Mouse (Mus musculus) frontal cortex, postnatal 36 days (tissue): ENCODE measurements around the gene Rab3gap2.

Experiments
- DNase-seq, 2 experiments: peaks; one replicate each; pipeline ENCODE4 v3.0.0; 2022; ENCODE audit warnings: low spot score in 2 of 2

Rab3gap2 gene

DNA sequence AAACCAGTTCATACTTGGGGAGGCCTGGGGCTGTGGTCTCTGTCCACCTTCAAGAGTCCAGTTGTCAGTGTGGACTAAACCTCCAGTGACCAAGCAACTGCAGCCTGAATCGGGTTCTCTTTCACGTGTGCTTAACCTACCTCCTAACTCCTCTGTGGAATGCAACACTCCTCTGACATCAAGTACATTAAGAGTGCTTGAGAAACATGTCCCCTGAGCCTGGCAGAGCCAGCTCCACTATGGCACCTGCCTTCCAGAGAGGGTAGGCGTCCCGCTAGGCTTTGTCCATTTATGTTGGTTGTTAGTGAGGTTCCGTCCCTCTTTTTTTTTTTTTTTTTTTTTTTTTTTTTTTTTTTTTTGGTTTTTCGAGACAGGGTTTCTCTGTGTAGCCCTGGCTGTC is 23.0 kb downstream of the Rab3gap2 start:
- DNase-seq, result no peak

DNA sequence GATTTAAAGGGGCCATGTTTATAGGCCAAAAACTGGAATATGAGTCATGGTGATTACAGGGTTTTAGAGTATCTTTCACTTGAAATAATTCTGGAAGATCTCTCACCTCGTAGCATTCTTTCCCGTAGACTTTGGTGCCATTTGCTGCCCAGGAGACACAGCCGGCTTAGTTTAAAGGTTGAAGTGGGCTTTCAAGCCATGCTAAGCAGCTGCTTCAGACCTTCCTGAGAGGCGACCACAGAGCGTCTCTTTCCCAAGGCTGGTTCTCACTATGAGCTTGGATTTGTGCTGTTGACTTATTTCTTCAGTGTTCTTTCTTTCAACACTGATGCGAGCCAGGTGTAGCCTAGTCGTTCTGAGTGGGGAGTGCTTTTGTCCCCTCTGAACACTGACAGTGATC is 23.8 kb downstream of the Rab3gap2 start:
- no peak for DNase-seq

DNA sequence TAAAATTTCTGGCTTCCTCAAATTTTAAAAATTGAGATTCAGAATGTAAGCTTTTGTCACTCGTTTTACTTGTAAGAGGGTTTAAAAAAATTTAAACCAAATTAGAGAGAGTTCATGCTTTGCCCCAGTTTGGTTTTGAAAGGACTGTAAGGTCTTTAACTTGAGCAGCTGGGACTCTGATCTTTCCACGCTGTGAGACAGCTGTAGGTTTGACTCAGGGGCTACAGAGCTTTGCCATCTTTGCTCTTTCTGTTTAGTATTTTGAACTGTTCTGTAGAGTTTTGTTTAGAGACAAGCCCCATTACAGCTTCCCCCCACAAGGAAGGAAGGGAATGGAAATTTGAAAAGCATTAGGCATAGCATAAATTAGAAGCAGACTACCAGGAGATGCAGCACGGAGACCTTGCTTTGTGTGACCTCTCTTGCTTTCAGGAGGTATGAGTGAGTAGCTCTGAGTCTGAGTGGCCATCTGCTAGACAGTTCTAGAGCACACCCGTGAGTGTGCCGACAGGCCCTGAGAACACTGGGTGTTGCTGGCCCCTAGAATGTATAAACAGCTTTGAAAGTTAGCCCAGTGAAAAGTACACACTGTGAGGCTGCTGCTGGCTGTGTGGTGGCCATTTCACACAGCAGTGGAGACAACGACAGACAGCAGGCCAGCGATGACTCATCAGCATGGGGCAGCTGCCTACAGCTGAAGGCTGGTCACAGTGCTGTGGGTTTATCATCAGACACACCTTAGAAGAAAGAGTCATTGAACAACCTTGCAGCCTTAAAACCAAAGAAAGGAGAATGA is 25.7 kb downstream of the Rab3gap2 start:
- peak; percentile 29 to 31 for DNase-seq

- DNase-seq, result no peak
Observed at GRCm38 (mm10) chr1:185235837-185236236, 31.9 kb downstream of the Rab3gap2 start.

DNA sequence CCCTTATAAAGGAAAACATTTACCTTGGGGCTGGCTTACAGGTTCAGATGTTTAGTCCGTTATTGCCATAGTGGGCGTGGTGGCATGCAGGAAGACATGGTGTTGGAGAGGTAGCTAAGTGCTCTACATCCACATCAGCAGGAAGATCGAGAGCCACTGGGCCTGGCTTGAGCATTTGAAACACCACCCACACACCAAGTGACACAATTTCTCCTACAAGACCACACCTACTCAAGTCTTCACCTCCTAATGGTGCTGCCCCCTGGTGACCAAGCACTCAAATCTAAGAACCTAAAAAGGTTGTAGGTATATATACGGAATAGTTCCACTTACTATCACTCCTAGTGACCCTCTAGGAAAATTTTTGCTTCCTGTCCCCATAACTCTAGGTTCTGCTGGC is 32.6 kb downstream of the Rab3gap2 start:
- DNase-seq, result no peak

DNA sequence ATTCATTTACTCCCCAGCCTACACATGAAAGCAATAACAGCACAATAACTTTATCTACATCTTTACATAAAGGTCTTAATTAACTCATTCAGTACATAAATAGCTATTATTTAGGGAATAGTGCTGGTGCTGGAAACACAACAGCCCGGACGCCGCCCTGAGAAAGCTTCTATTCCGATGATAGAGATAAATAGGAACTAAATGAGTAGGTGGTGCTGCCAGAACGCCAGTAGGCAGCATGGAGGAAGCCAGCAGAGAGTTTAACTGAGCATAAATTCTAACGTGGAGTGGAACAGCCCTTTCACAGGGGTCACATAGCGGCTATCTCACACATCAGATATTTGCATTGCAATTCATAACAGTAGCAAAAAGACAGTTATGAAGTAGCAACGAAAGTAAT is 39.1 kb downstream of the Rab3gap2 start:
- no peak for DNase-seq

GRCm38 (mm10) chr1:185245456-185245855 is 41.5 kb downstream of the Rab3gap2 start:
- no peak for DNase-seq

GRCm38 (mm10) chr1:185247429-185248085 is 43.6 kb downstream of the Rab3gap2 start:
- no peak for DNase-seq

DNA sequence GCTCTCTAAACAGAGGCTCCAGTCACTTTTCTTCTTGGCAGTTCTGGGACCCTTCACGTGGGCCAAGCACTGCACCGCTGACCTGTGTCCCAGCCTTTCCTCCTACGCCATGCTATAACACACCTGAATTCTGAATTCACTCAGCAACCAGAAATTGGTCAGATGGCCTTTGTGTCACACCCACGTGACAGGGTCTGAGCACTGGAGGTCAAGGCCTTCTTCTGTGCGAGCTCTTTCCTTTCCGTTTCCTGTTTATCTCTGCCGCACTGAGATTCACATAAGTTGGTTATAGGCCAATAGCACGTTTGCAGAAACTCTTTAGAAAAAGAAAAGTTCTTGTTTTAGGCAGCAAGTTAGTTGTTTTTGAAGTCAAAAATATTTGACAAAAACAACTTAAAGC is 44.8 kb downstream of the Rab3gap2 start:
- DNase-seq, result no peak

DNA sequence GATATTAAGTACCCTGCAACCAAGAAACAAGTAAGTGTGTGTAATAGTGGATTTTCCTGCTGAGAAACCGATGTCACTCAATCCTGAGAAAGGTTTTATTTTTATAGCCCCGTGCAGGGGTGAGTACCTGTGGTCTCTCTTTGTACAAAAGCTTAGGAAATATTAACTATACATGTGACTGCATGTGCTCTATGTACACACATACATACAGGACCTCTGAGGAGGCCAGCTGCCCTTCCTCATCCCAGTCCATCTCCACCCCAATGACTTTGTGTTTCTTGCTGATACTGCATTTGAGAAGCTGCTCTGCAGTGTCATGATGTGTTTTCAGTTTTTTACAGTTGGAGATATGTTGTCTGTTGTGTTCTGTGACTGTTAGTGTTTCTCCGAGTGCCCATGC is 48.4 kb downstream of the Rab3gap2 start:
- no peak for DNase-seq

- peak; percentile 55 to 70 for DNase-seq
Observed at GRCm38 (mm10) chr1:185253140-185253892, 49.4 kb downstream of the Rab3gap2 start.

- no peak for DNase-seq
Observed at GRCm38 (mm10) chr1:185255336-185255735, 51.4 kb downstream of the Rab3gap2 start.

GRCm38 (mm10) chr1:185256753-185257152 is 52.8 kb downstream of the Rab3gap2 start:
- DNase-seq, result no peak

DNA sequence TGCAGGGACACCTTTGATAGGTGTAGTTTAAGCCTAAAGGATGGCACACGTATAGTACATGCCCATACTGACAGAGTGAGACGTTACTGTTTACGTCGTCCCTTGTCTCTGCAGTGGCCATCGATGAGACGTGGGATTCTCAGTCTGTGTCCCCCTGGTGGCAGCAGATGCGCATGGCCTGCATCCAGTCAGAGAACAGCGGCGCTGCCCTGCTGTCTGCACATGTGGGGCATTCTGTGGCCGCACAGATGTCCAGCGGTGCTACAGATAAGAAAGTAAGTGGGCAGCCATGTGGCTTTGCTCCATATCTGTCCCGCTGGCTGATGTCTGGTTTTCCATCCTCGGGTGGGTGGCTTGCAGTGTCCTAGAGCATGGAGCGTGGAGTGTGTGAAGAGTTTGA is 58.6 kb downstream of the Rab3gap2 start:
- no peak for DNase-seq

DNA sequence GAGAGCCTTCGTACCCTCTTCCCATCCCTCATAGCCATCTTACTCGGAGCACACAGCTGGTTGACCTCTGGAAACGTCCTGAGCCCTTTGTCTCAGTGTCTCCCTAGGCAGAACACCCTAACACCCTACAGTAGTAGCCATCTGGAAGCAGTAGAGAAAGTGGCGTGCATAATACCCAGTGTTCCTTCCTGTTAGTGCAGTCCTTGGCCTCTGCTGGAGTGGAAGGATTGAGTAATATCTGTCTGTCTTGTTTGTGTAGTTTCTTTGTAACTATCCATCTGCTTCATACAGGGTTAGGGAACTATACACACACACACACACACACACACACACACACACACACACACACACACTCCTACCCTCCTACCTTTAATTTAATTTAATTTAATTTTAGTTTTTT is 64.8 kb downstream of the Rab3gap2 start:
- no peak for DNase-seq

DNA sequence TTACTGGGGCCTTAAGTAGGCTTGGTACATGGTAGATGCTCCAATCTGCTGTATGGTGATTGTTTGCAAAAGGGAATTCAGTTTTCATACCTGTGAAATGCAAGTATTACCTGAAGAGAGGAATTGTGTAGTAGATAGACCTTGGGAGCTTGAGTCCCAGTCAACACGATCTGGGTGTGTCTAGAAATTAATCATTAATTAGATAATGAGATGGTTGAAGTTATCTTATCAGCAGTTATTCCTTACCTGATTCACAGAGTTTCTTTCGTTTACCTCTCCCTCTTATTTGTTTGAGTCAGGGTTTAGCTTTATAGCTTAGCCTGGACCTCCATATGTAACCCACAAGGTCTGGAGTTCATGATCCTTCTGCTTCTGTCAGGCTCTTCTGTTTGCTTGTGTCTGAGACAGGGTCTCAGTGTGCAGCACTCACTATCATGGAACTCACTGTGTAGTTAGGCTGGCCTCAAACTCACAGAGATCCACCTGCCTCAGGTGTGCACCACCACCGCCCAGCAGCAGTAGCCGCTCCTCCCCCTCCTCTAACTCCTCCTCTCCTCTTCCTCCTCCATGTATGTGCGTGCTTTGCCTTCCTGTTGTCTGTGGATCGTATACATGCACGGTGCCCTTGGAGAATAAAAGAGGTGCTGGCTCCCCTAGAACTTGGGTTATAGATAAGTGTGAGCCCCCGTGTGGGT is 66.6 kb downstream of the Rab3gap2 start:
- DNase-seq, result no peak

DNA sequence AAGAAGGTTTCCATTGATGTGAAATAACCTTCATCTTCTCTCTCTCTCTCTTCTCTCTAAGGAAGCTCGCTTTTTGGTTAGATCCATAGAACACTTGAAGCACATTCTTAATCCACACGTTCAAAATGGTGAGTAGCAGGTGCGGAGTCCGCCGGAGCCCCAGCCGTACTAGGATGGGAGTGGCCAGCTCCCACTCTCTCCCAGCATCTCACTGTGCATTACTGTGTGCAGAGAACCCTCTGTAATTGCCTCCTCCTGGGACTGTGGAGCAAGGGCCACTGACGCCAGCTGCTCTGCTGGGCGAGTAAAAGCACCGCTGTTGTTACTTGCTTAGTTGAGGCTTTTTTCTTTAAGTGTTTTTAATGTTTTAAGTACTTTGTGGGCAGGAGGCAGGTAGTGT is 67.5 kb downstream of the Rab3gap2 start:
- DNase-seq, result no peak

DNA sequence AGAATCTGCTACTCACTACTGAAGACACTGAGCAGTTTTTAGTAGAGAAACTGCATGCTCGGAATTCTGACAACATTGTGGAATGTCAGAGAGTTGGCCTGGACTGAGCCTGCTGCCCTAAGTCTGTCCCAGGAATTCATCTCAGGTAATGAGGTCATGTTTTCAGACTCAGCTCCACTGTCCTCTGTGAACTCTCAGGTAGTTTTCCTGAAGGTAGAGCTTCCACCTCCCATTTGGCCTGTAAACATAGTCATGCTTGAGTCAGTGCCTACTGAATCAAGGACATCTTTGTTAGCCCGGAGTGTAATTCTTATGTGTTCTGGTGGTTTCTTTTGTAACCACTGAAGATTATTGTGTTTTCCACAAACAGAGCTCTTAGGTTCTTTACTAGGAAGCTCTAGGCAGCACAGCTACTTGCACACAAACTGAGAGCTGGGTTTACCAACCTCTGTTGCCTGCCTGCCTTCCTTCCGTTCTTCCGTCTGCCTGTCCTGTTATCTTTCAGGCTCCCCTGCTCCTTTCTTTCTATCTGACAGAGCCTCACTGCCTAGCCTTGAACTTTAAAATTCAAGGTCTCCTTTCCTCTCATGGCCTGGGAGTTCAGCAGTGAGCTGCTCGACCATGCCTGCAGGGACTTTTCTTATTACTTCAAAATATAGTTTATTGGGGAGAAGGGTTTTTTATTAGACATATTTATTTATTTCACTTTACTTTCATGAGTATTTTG is 71.1 kb downstream of the Rab3gap2 start:
- DNase-seq, result no peak

DNA sequence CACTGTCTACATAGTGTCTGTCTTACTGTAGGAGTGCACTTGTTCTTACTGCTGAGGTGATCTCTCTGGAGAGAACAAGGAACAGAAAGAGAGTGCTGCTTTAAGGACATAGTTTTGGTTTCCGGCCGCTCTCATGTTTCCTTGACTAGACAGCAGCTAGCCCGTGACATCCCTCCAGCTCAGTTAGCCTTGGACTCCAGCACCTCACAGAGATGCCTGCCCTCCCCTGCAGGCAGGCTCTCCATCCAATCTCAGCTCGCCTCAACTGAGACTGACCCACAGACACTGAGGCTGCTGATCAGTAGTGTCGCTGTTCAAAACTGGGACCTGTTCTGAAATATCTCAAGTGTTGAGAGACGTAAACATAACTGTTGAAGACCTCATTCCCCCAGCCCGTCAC is 72.1 kb downstream of the Rab3gap2 start:
- no peak for DNase-seq

DNA sequence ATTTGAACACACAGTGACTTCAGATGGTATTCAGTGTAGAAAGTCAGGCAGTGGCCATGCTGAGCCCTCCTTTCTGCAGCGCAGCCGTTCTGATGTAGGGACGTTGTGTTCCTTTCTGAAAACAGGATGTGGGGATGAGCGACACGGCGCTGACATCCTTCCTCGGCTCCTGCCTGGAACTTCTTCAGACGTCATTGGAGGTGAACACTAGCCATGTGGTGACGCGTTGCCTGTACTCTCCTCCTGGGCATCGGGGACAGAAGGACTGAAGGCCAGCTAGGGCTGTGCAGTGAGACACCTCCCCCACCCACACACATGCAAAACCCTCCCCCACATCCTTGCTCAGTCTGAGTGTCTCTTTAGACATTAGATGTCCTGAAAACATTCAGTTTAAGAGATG is 73.1 kb downstream of the Rab3gap2 start:
- DNase-seq, result no peak

GRCm38 (mm10) chr1:185279288-185279687 is 75.4 kb downstream of the Rab3gap2 start:
- no peak for DNase-seq
